Mouse (Mus musculus) adrenal gland, postnatal 4 days (tissue): ENCODE measurements around the gene Kxd1. TPM values are rescaled to one million over a fixed set of nuclear protein-coding genes. Genes with fewer than 3 reads are reported as not detected.

Experiments
- DNase-seq, 2 experiments: peaks; one replicate each; pipeline ENCODE4 v3.0.0; 2021 to 2022; ENCODE audit warnings: low spot score in 2 of 2, mixed read lengths in 2 of 2
- total RNA-seq, 2 experiments: library from RNA; stranded (reverse); gene quantifications; 2 replicates each; pipeline ENCODE4 v1.2.3; 2021

Gene Kxd1
- total RNA-seq, 2 experiments from 2014 or later = 80.4 to 80.5 TPM

GRCm38 (mm10) chr8:70469938-70470337 lies 57.8 kb downstream of the Kxd1 start:
- no peak for DNase-seq

GRCm38 (mm10) chr8:70469295-70469916 lies 58.4 kb downstream of the Kxd1 start:
- no peak for DNase-seq

- no peak for DNase-seq
Observed at GRCm38 (mm10) chr8:70468733-70469132, 59.0 kb downstream of the Kxd1 start.

GRCm38 (mm10) chr8:70467907-70468306 lies 59.8 kb downstream of the Kxd1 start:
- DNase-seq = no peak

- DNase-seq = no peak
Observed at GRCm38 (mm10) chr8:70467229-70467725, 60.5 kb downstream of the Kxd1 start.

- DNase-seq = no peak
Observed at GRCm38 (mm10) chr8:70466771-70467170, 61.0 kb downstream of the Kxd1 start.

GRCm38 (mm10) chr8:70466305-70466704 lies 61.5 kb downstream of the Kxd1 start:
- no peak for DNase-seq

- DNase-seq = no peak
Observed at GRCm38 (mm10) chr8:70465701-70466100, 62.1 kb downstream of the Kxd1 start.

GRCm38 (mm10) chr8:70464162-70464561 lies 63.6 kb downstream of the Kxd1 start:
- no peak for DNase-seq

- DNase-seq = no peak
Observed at GRCm38 (mm10) chr8:70463306-70463705, 64.5 kb downstream of the Kxd1 start.

- no peak for DNase-seq
Observed at GRCm38 (mm10) chr8:70462516-70462813, 65.3 kb downstream of the Kxd1 start.

GRCm38 (mm10) chr8:70461765-70462515 lies 65.8 kb downstream of the Kxd1 start:
- no peak for DNase-seq

GRCm38 (mm10) chr8:70460606-70461005 lies 67.2 kb downstream of the Kxd1 start:
- DNase-seq = no peak

GRCm38 (mm10) chr8:70460199-70460598 lies 67.6 kb downstream of the Kxd1 start:
- no peak for DNase-seq

- no peak for DNase-seq
Observed at GRCm38 (mm10) chr8:70459636-70460035, 68.1 kb downstream of the Kxd1 start.

- DNase-seq = no peak
Observed at GRCm38 (mm10) chr8:70458462-70458861, 69.3 kb downstream of the Kxd1 start.

Other genes with a start within 250 kb of the Kxd1 start
- gene Homer3, start 245.1 kb downstream of the Kxd1 start, total RNA-seq = 10 to 100 TPM; 44.8 to 50.6 TPM
- gene Ddx49, start 225.5 kb downstream of the Kxd1 start, total RNA-seq = 10 to 100 TPM; 83.3 to 86.8 TPM
- gene Cope, start 225.4 kb downstream of the Kxd1 start, total RNA-seq = 100 to 1,000 TPM; 188 to 192 TPM
- gene Cers1, start 212.2 kb downstream of the Kxd1 start, total RNA-seq = 1 to 10 TPM; 6.8 to 7.2 TPM
- 1 to 10 TPM in 1 of 2 experiments, under 1 TPM in 1; 0.34 to 1.3 TPM for gene Gdf1, start 198.1 kb downstream of the Kxd1 start, total RNA-seq
- gene Upf1, start 174.7 kb downstream of the Kxd1 start, total RNA-seq = 10 to 100 TPM; 52.5 to 56.1 TPM
- 1 to 10 TPM in 1 of 2 experiments, under 1 TPM in 1; 0.28 to 1.0 TPM for gene Comp, start 154.4 kb downstream of the Kxd1 start, total RNA-seq
- 10 to 100 TPM; 33.2 to 34.5 TPM for gene Crtc1, start 88.4 kb downstream of the Kxd1 start, total RNA-seq
- gene Klhl26, start 51.0 kb downstream of the Kxd1 start, total RNA-seq = 10 to 100 TPM; 18.7 to 20.4 TPM
- 1 to 10 TPM; 3.6 to 5.0 TPM for gene Tmem59l, start 40.6 kb downstream of the Kxd1 start, total RNA-seq
- gene Crlf1, start 34.8 kb downstream of the Kxd1 start, total RNA-seq = under 1 TPM in 1 of 2 experiments, not detected in 1; 0.45 TPM
- 100 to 1,000 TPM; 105 to 109 TPM for gene Rex1bd, start 21.2 kb downstream of the Kxd1 start, total RNA-seq
- gene Uba52, start 17.2 kb downstream of the Kxd1 start, total RNA-seq = 1,000 to 10,000 TPM; 1,529 to 1,618 TPM
- 100 to 1,000 TPM; 315 to 322 TPM for gene Fkbp8, start 232 bp downstream of the Kxd1 start, total RNA-seq
- 10 to 100 TPM; 31.0 to 32.4 TPM for gene Ell, start 11.5 kb upstream of the Kxd1 start, total RNA-seq
- 10 to 100 TPM; 82.6 to 88.9 TPM for gene Isyna1, start 66.4 kb upstream of the Kxd1 start, total RNA-seq
- gene Ssbp4, start 80.9 kb upstream of the Kxd1 start, total RNA-seq = 100 to 1,000 TPM; 137 to 154 TPM
- 1 to 10 TPM; 2.9 to 3.8 TPM for gene Lrrc25, start 88.2 kb upstream of the Kxd1 start, total RNA-seq
- 1 to 10 TPM in 1 of 2 experiments, under 1 TPM in 1; 0.59 to 1.8 TPM for gene Gdf15, start 104.5 kb upstream of the Kxd1 start, total RNA-seq
- gene Pgpep1, start 132.4 kb upstream of the Kxd1 start, total RNA-seq = 10 to 100 TPM; 62.1 to 76.0 TPM
- 10 to 100 TPM; 96.6 to 99.0 TPM for gene Lsm4, start 145.3 kb upstream of the Kxd1 start, total RNA-seq
- 100 to 1,000 TPM; 185 to 195 TPM for gene Jund, start 171.0 kb upstream of the Kxd1 start, total RNA-seq
- gene Iqcn, start 175.5 kb upstream of the Kxd1 start, total RNA-seq = under 1 TPM; 0.14 to 0.25 TPM
- gene Gm3336, start 190.6 kb upstream of the Kxd1 start, total RNA-seq = not detected
- 1 to 10 TPM; 2.2 to 5.6 TPM for gene Pde4c, start 195.8 kb upstream of the Kxd1 start, total RNA-seq
- gene Rab3a, start 226.7 kb upstream of the Kxd1 start, total RNA-seq = 10 to 100 TPM; 58.9 to 59.7 TPM
- 100 to 1,000 TPM in 1 of 2 experiments, 10 to 100 TPM in 1; 93.1 to 109 TPM for gene Mpv17l2, start 233.0 kb upstream of the Kxd1 start, total RNA-seq
- gene Pik3r2, start 248.8 kb upstream of the Kxd1 start, total RNA-seq = 10 to 100 TPM; 72.0 to 78.8 TPM